Mouse (Mus musculus) limb, embryonic 12.5 days (tissue): ENCODE results near the gene Ddx58. TPM values are rescaled to one million over a fixed set of nuclear protein-coding genes. Genes with fewer than 3 reads are reported as not detected.

ENCODE experiments used
- ATAC-seq: fragments of 200-750 bp; cut with Nextera tagmentation; 2 replicates; pipeline ENCODE4 v1.8.0; 2017; ENCODE audit warnings: low read depth, moderate TSS enrichment; ENCODE audit not compliant: insufficient number of reproducible peaks, insufficient read depth, low FRiP score, low TSS enrichment
- H3K27ac ChIP-seq: fragments of 300-500 bp; sonication (generic); 2 replicates; pipeline ENCODE4 v1.5.1; 2016; ENCODE audit warnings: mild to moderate bottlenecking, moderate library complexity
- H3K27me3 ChIP-seq: fragments of 300-500 bp; sonication (generic); 2 replicates; pipeline ENCODE4 v1.6.1; 2016; ENCODE audit warnings: mild to moderate bottlenecking, moderate library complexity
- H3K36me3 ChIP-seq: fragments of 300-500 bp; sonication (generic); 2 replicates; pipeline ENCODE4 v1.6.1; 2016; ENCODE audit warnings: mild to moderate bottlenecking, moderate library complexity
- H3K4me1 ChIP-seq: fragments of 300-500 bp; sonication (generic); replicated peaks from 2 replicates; pipeline ENCODE4 v1.6.1; 2016
- H3K4me2 ChIP-seq: fragments of 300-500 bp; sonication (generic); 2 replicates; pipeline ENCODE4 v1.6.1; 2016; ENCODE audit warnings: mild to moderate bottlenecking, moderate library complexity
- H3K4me3 ChIP-seq: fragments of 300-500 bp; sonication (generic); replicated peaks from 2 replicates; pipeline ENCODE4 v1.5.1; 2016; ENCODE audit warnings: mild to moderate bottlenecking
- H3K9ac ChIP-seq: fragments of 300-500 bp; sonication (generic); replicated peaks from 2 replicates; pipeline ENCODE4 v1.6.1; 2016; ENCODE audit warnings: mild to moderate bottlenecking, moderate library complexity
- H3K9me3 ChIP-seq: fragments of 300-500 bp; sonication (generic); 2 replicates; pipeline ENCODE4 v1.6.1; 2016; ENCODE audit warnings: mild to moderate bottlenecking, moderate library complexity
- WGBS: fragments of 180-500 bp; shearing (Covaris S2); methylation state at CpG from one replicate; pipeline ENCODE4 v1.1.7; 2016; 5-methylcytosine and 5-hydroxymethylcytosine counted together
- polyA plus RNA-seq: library from polyadenylated mRNA; unstranded; fragments of >200 nt; fragmentation: Nextera tagmentation; extraction: Ambion mirVana; gene quantifications from 2 replicates; pipeline ENCODE4 v1.2.1, GENCODE M21; 2016

Ddx58 gene
- polyA plus RNA-seq, 1 experiment from 2014 or later: 6.8 TPM

DNA sequence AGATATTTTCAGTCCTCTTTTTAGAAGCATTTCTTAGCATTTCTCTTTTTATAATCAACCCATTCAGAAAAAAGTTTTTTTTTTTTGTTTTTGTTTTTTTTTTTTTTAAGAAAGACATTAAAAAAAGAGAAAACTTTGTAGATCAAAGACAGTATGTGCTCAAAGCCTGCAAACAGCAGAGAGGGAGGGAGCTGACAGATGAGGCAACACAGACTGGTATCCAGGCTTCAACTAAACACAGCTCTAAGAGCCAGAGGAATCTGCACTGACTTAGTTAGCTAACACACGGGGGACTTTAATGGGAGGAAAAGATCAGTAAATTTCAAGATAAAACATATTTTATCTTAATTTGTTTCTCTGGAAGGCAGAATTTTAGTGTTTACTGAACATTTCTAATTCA is 24.7 kb upstream of the Ddx58 start:
- 82% methylated on average over 1 of the region's 1 CpGs for WGBS
- Histone ChIP-seq H3K4me2 (no peak overlapping the region), H3K9me3 (no peaks in the 10 kb centered on the region), H3K27ac (no peak overlapping the region), H3K27me3 (no peaks in the 10 kb centered on the region), H3K36me3 (peaks cover 75% of the 10 kb centered on the region), H3K4me3 (no peak overlapping the region), H3K4me1 (peaks cover 21% of the 10 kb centered on the region), H3K9ac (no peak overlapping the region)
- ATAC-seq: no peak

GRCm38 (mm10) chr4:40254385-40255103 is 14.9 kb upstream of the Ddx58 start:
- Histone ChIP-seq H3K4me3 (no peak overlapping the region), H3K9ac (no peak overlapping the region), H3K36me3 (peaks cover 20% of the 10 kb centered on the region), H3K4me2 (no peak overlapping the region), H3K27ac (no peak overlapping the region), H3K4me1 (peaks cover 5% of the 10 kb centered on the region; the same call in 1 of the 2 replicates), H3K9me3 (no peaks in the 10 kb centered on the region), H3K27me3 (no peaks in the 10 kb centered on the region)
- ATAC-seq: no peak
- 64% methylated on average over 8 of the region's 8 CpGs for WGBS

DNA sequence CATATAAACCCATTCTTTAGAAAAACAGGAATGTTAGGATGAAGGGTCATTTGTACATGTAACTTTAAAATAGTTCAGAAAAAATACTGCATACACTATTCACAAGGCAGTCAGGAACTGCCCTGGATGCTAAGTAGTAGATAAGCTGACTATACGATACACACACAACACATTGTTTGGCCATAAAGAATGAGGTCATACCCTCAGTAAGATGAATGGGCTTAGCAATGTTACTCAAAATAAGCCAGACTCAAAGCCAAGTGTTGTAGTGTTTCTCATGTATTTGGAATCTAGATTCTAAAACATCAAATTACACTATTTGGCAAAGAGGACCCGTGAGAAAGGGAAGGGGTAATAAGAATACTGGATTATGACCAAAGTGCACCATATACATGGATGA is 14.1 kb upstream of the Ddx58 start:
- H3K4me2 ChIP-seq: no peak overlapping the region
- peaks cover 5% of the 10 kb centered on the region; the same call in 1 of the 2 replicates for H3K4me1 ChIP-seq
- H3K9me3 ChIP-seq: no peaks in the 10 kb centered on the region
- H3K27me3 ChIP-seq: no peaks in the 10 kb centered on the region
- ATAC-seq: no peak
- H3K9ac ChIP-seq: no peak overlapping the region
- no peak overlapping the region for H3K4me3 ChIP-seq
- WGBS: 87% methylated on average over 2 of the region's 2 CpGs
- H3K36me3 ChIP-seq: peaks cover 13% of the 10 kb centered on the region
- no peak overlapping the region for H3K27ac ChIP-seq

DNA sequence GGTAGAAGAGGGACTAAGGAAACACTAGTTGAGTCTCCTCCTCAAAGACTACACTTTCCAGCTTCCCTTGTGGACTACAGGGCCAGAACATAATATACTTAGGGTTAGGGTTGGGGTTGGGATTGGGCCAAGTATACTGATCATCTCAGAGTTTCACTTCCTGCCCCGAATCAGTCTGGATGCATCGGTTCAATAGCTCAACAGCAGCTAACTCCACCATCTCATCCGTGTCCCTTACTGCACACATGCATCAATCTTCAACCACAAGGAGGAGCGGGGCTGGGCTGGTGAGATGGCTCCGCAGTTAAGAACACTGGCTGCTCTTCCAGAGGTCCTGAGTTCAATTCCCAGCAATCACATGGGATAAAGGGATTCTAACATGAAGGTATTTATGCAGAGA is 11.4 kb upstream of the Ddx58 start:
- no peaks in the 10 kb centered on the region for H3K9me3 ChIP-seq
- H3K27ac ChIP-seq: no peak overlapping the region
- WGBS: 88% methylated on average over 5 of the region's 5 CpGs
- H3K9ac ChIP-seq: no peak overlapping the region
- no peak overlapping the region for H3K4me3 ChIP-seq
- H3K4me1 ChIP-seq: peaks cover 5% of the 10 kb centered on the region; the same call in 1 of the 2 replicates
- ATAC-seq: no peak
- no peaks in the 10 kb centered on the region for H3K36me3 ChIP-seq
- H3K27me3 ChIP-seq: no peaks in the 10 kb centered on the region
- no peak overlapping the region for H3K4me2 ChIP-seq

- 86% methylated on average over 8 of the region's 8 CpGs for WGBS
- no peak overlapping the region for H3K4me2 ChIP-seq
- H3K27me3 ChIP-seq: no peaks in the 10 kb centered on the region
- no peaks in the 10 kb centered on the region for H3K36me3 ChIP-seq
- no peak overlapping the region for H3K9ac ChIP-seq
- H3K4me1 ChIP-seq: 0 out of 2 replicates have a peak, but pooled peaks cover 5% of the 10 kb centered on the region
- ATAC-seq: no peak
- H3K9me3 ChIP-seq: no peaks in the 10 kb centered on the region
- no peak overlapping the region for H3K27ac ChIP-seq
- H3K4me3 ChIP-seq: no peak overlapping the region
Observed at GRCm38 (mm10) chr4:40244035-40244434, 4.4 kb upstream of the Ddx58 start.

DNA sequence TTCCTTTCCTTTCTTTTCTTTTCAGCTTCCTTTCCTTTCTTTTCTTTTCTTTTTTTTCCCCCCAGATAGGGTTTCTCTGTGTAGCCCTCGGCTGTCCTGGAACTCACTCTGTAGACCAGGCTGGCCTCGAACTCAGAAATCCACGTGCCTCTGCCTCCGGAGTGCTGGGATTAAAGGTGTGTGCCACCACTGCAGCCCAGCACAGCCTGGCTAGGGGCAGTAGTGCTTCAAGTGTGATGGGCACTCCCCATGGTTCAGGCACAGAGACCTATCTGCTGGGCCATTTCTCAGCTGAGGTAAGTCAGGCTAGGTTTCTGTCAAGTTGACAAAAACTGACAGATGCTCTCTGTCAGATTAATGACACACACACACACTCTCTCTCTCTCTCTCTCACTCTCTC is 3.4 kb upstream of the Ddx58 start:
- Histone ChIP-seq H3K36me3 (no peaks in the 10 kb centered on the region), H3K4me2 (no peak overlapping the region), H3K9me3 (no peaks in the 10 kb centered on the region), H3K4me3 (no peak overlapping the region), H3K27ac (no peak overlapping the region), H3K27me3 (no peaks in the 10 kb centered on the region), H3K4me1 (peaks cover 11% of the 10 kb centered on the region; the same call in 1 of the 2 replicates), H3K9ac (no peak overlapping the region)
- WGBS: 78% methylated on average over 4 of the region's 4 CpGs
- no peak for ATAC-seq

DNA sequence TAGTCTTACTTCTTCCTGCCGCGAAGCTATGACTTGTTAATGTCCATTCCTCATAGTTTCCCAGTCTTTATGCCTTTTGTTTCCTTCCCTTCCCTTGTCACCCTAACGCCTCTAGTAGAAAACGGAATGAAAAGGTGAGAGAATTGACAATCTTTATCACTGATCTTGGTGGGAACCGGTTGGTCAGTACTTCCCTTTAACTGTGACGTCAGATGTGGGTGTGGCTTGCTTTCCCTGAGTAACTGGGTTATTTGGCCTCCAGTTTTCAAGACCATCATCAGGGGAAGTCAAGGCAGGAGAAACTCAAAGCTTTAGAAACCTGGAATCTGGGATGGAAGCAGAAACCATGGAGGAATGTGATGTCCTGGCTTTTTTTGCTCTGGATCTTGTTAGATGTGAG is 2.3 kb upstream of the Ddx58 start:
- peaks cover 11% of the 10 kb centered on the region; the same call in 1 of the 2 replicates for H3K4me1 ChIP-seq
- H3K4me3 ChIP-seq: no peak overlapping the region
- 54% methylated on average over 6 of the region's 6 CpGs for WGBS
- no peak overlapping the region for H3K27ac ChIP-seq
- no peaks in the 10 kb centered on the region for H3K36me3 ChIP-seq
- H3K4me2 ChIP-seq: no peak overlapping the region
- H3K9me3 ChIP-seq: no peaks in the 10 kb centered on the region
- H3K27me3 ChIP-seq: no peaks in the 10 kb centered on the region
- no peak for ATAC-seq
- no peak overlapping the region for H3K9ac ChIP-seq

- no peaks in the 10 kb centered on the region for H3K36me3 ChIP-seq
- peaks cover 11% of the 10 kb centered on the region; the same call in 1 of the 2 replicates for H3K4me1 ChIP-seq
- H3K9me3 ChIP-seq: no peaks in the 10 kb centered on the region
- peak; percentile 35; the same call in 1 of the 2 replicates for ATAC-seq
- no peaks in the 10 kb centered on the region for H3K27me3 ChIP-seq
- no peak overlapping the region for H3K27ac ChIP-seq
- 38% methylated on average over 5 of the region's 5 CpGs for WGBS
- H3K4me3 ChIP-seq: peak overlapping the region; percentile 56
- no peak overlapping the region for H3K9ac ChIP-seq
- peak overlapping the region; percentile 80 for H3K4me2 ChIP-seq
Observed at GRCm38 (mm10) chr4:40240272-40240744, 680 bp upstream of the Ddx58 start.

DNA sequence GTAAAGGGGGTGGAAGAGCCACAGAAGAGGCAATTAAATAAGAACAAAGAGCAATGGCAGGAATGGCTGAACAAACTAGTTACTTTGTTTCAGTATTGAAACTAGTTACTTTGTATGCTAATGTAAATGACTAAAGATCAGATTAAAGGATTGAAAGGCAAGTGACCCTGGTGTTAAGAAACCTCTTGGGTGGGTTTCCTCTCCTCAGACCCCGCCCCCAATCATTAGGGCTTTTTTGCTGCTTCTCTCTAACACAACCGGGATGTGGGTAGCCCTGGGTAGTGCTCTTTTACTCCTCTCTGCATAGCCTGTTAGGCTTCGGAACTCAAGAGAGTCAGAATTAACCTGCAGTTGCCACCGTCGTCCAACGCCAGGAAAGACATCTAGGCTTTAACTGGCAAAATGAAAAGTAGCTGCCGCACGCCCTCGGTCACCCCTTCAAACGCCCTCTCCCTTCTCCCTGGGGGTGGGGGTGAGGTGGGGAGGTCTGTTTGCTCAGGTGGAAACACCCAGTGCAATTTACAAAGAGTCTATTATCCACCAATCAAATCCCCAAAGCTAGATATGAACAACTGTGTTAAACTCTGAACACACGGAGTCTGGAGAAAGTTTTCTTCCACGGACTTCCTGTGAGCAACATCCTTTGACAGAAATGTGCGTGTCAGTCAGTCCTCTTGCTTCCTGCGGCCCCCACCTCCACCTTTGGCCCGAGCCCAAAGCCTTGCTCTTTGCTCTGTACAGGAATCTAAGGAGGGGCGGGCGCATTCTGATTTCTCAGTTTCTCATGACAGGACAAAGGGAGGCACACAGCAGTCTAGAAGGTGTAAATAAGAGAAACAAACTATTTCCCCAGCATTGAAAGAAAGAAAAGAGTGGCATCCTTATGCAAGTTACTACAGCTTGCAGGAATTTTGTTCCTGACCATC is 882 bp downstream of the Ddx58 start:
- peak; percentile 43; the same call in 1 of the 2 replicates for ATAC-seq
- Histone ChIP-seq H3K27me3 (no peaks in the 10 kb centered on the region), H3K9ac (peak overlapping the region; percentile 67), H3K4me2 (peak overlapping the region; percentile 80), H3K4me1 (peaks cover 11% of the 10 kb centered on the region; the same call in 1 of the 2 replicates), H3K4me3 (peak overlapping the region; percentile 56), H3K9me3 (no peaks in the 10 kb centered on the region), H3K27ac (peak overlapping the region; percentile 12; the same call in 1 of the 2 replicates), H3K36me3 (peaks cover 5% of the 10 kb centered on the region; the same call in 1 of the 2 replicates)
- WGBS: 3% methylated on average over 17 of the region's 17 CpGs

DNA sequence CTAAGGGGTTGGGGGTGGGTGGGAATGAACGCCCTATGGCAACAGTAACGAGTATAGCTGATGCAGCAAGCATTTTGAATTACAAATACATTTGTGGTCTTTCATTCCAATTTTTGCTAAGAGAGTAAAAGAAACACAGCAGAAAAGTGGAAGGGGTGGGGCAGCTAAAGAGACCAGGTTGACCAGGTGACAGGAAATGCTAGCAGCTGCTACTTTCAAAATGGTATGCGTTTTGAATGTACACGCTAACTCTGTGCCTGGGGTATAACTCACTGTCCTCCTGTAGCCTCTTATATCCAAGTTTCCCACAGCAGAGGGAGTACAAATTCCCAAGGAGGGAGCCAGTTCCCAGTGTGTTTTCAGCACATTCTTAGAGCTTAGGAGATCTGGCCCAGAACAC is 2.8 kb downstream of the Ddx58 start:
- Histone ChIP-seq H3K4me1 (peaks cover 11% of the 10 kb centered on the region; the same call in 1 of the 2 replicates), H3K27me3 (no peaks in the 10 kb centered on the region), H3K36me3 (peaks cover 5% of the 10 kb centered on the region; the same call in 1 of the 2 replicates), H3K27ac (no peak overlapping the region), H3K4me2 (no peak overlapping the region), H3K9ac (no peak overlapping the region), H3K9me3 (no peaks in the 10 kb centered on the region), H3K4me3 (no peak overlapping the region)
- ATAC-seq: no peak
- WGBS: 86% methylated on average over 4 of the region's 4 CpGs

GRCm38 (mm10) chr4:40234256-40234655 is 5.4 kb downstream of the Ddx58 start:
- no peak overlapping the region for H3K4me3 ChIP-seq
- WGBS: 77% methylated on average over 5 of the region's 6 CpGs
- H3K27me3 ChIP-seq: no peaks in the 10 kb centered on the region
- no peaks in the 10 kb centered on the region for H3K9me3 ChIP-seq
- H3K4me2 ChIP-seq: no peak overlapping the region
- peaks cover 5% of the 10 kb centered on the region; the same call in 1 of the 2 replicates for H3K36me3 ChIP-seq
- H3K9ac ChIP-seq: no peak overlapping the region
- no peak overlapping the region for H3K27ac ChIP-seq
- peaks cover 8% of the 10 kb centered on the region; the same call in 1 of the 2 replicates for H3K4me1 ChIP-seq
- no peak for ATAC-seq
